Mouse (Mus musculus) erythroblast, embryonic 14.5 days (primary cell): ENCODE measurements around the gene Tlr9. TPM values are rescaled to one million over a fixed set of nuclear protein-coding genes. Genes with fewer than 3 reads are reported as not detected.

ENCODE experiments used
- H3K27me3 ChIP-seq: 2 replicates; pipeline ENCODE4 v1.6.1; 2012; ENCODE audit warnings: inconsistent platforms; ENCODE audit not compliant: control insufficient read depth
- H3K36me3 ChIP-seq: 2 replicates; pipeline ENCODE4 v1.6.1; 2012; ENCODE audit warnings: mild to moderate bottlenecking, inconsistent platforms; ENCODE audit not compliant: control insufficient read depth
- H3K4me1 ChIP-seq: 2 replicates; pipeline ENCODE4 v1.6.1; 2012; ENCODE audit warnings: inconsistent platforms; ENCODE audit not compliant: control insufficient read depth
- H3K4me3 ChIP-seq: replicated peaks from 2 replicates; pipeline ENCODE3; 2012; ENCODE audit warnings: moderate library complexity, mild to moderate bottlenecking, inconsistent platforms
- H3K9me3 ChIP-seq: 2 replicates; pipeline ENCODE4 v1.6.1; 2012; ENCODE audit warnings: low read length, inconsistent platforms, mixed read lengths; ENCODE audit not compliant: control insufficient read depth
- GATA1 ChIP-seq: IDR thresholded peaks from 2 replicates; pipeline ENCODE4 v1.6.1; 2012; ENCODE audit warnings: low read length, inconsistent platforms, mixed read lengths
- TAL1 ChIP-seq: IDR thresholded peaks from 3 replicates; pipeline ENCODE4 v1.6.1; 2012; ENCODE audit warnings: low read length, inconsistent platforms, mixed read lengths
- polyA plus RNA-seq: library from polyadenylated mRNA; stranded (reverse); fragments of >175 nt; gene quantifications from 2 replicates; pipeline ENCODE4 v1.2.3, GENCODE M21; 2012

The Tlr9 gene
- polyA plus RNA-seq, 1 experiment, result 0.01 TPM

GRCm38 (mm10) chr9:106227790-106228429 lies 5.5 kb downstream of the Tlr9 start:
- no peak overlapping the region for H3K4me3 ChIP-seq
- TF ChIP-seq TAL1 (no peak), GATA1 (no peak)
- H3K36me3 ChIP-seq, result peaks cover 2% of the 10 kb centered on the region
- no peaks in the 10 kb centered on the region for H3K9me3 ChIP-seq
- peaks cover 22% of the 10 kb centered on the region for H3K27me3 ChIP-seq
- 0 out of 2 replicates have a peak, but pooled peaks cover 2% of the 10 kb centered on the region for H3K4me1 ChIP-seq

- Histone ChIP-seq H3K36me3 (peaks cover 21% of the 10 kb centered on the region), H3K4me3 (no peak overlapping the region), H3K4me1 (0 out of 2 replicates have a peak, but pooled peaks cover 2% of the 10 kb centered on the region), H3K27me3 (peaks cover 18% of the 10 kb centered on the region), H3K9me3 (no peaks in the 10 kb centered on the region)
- TF ChIP-seq GATA1 (no peak), TAL1 (no peak)
These were observed 7.8 kb downstream of the Tlr9 start for GRCm38 (mm10) chr9:106230051-106230733.

DNA sequence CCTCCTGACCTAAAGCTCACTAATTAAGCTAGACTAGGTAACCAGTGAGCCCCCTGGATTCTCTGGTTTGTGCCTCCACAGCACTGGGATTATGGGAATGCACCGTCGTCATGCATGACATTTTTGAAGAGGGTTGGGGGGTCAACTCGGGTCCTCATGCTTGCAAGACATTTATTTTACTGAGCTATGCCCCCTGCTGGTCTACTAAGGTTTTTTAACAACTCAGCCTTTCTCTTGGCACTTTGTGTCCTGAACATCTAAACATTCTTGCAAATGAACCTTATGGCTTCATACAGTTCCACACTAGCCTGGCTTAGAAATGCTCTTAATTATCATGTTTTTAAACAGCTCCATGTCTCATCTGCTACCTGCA lies 8.3 kb downstream of the Tlr9 start:
- no peaks in the 10 kb centered on the region for H3K9me3 ChIP-seq
- H3K27me3 ChIP-seq, result peaks cover 12% of the 10 kb centered on the region
- H3K36me3 ChIP-seq, result peaks cover 26% of the 10 kb centered on the region
- no peak overlapping the region for H3K4me3 ChIP-seq
- TF ChIP-seq GATA1, result no peak
- TF ChIP-seq TAL1, result no peak
- 0 out of 2 replicates have a peak, but pooled peaks cover 2% of the 10 kb centered on the region for H3K4me1 ChIP-seq

- Histone ChIP-seq H3K4me3 (no peak overlapping the region), H3K27me3 (peaks cover 7% of the 10 kb centered on the region), H3K36me3 (peaks cover 29% of the 10 kb centered on the region), H3K9me3 (no peaks in the 10 kb centered on the region), H3K4me1 (0 out of 2 replicates have a peak, but pooled peaks cover 1% of the 10 kb centered on the region)
- TF ChIP-seq GATA1 (no peak), TAL1 (no peak)
These were observed 8.8 kb downstream of the Tlr9 start for GRCm38 (mm10) chr9:106231220-106231619.

DNA sequence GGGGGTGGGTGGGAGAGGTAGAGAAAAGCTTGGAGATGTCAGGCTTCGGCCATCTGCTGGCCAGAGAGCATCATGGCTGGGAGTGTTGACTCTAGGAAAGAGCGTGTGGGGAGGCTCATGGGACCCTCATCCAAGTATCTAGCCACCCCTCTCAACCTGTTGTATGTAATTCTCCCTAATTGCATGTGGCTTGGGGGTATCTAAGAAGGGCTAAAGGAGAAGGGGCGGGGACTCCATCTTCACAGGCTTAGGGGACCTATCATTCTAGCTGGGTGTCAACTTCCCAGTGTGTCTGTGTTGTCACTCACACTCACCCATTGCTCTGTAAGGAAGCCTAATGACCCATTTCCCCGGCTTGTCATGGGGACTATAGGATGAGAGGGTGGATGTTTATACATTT lies 9.4 kb downstream of the Tlr9 start:
- TF ChIP-seq GATA1 (no peak), TAL1 (no peak)
- Histone ChIP-seq H3K36me3 (peaks cover 35% of the 10 kb centered on the region), H3K4me3 (no peak overlapping the region)

DNA sequence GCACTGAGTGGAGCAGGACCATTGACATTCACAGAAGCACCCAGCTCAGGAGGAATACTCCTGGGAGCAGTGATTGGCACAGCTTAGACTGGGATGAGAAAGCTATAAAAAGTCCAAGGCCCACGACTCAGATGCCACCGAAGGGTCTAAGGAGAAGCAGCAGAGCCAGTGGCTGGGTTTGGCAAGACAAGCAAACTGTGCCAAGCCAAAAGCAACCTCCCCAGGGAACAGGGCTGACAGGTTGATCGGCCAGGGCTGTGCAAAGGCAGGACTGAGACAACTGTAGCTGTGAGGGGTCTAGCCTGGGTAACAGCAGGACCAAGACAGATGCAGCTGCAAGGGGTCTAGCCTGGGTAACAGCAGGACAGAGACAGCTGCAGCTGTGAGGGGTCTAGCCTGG lies 10.6 kb downstream of the Tlr9 start:
- H3K4me3 ChIP-seq, result no peak overlapping the region
- no peaks in the 10 kb centered on the region for H3K27me3 ChIP-seq
- H3K9me3 ChIP-seq, result no peaks in the 10 kb centered on the region
- H3K4me1 ChIP-seq, result no peaks in the 10 kb centered on the region
- H3K36me3 ChIP-seq, result peaks cover 45% of the 10 kb centered on the region
- TF ChIP-seq GATA1 (no peak), TAL1 (no peak)

More for the DNA sequence above, 9.4 kb downstream of the Tlr9 start:
- Histone ChIP-seq H3K9me3 (no peaks in the 10 kb centered on the region), H3K27me3 (peaks cover 3% of the 10 kb centered on the region), H3K4me1 (no peaks in the 10 kb centered on the region)

- Histone ChIP-seq H3K9me3 (no peaks in the 10 kb centered on the region), H3K27me3 (no peaks in the 10 kb centered on the region), H3K4me3 (no peak overlapping the region), H3K4me1 (no peaks in the 10 kb centered on the region), H3K36me3 (peaks cover 55% of the 10 kb centered on the region)
- TF ChIP-seq TAL1 (no peak), GATA1 (no peak)
These were observed 11.6 kb downstream of the Tlr9 start for GRCm38 (mm10) chr9:106233953-106234352.

DNA sequence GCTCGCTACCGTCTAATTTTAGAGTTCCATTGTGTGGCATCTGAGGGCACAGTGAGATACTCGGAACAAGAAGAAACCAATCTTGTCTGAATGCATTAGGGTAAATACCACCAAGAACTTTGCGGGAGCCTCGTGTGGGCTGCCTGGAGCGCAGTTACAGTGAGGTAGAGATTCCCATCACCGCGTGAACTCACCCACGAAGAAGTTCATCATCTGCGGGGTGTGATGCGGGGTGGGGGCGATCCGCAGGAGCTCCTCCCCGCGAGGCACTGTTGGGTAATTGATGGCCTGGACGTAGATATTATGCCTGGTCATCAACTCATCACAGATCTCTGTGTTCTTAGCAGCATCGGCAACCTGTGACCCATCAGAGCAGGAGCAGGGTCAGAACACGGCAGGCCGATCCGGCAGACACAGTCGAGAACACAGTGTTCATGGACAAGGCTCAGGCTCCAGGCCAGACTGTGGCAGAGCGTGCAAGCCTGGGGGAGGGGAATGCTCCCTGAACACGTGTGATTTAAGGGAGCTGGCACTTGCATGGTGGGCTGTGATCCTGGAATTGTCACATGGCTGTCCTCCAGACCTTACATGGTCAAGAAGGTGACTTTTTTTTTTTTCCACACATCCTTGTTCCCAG lies 12.9 kb downstream of the Tlr9 start:
- no peaks in the 10 kb centered on the region for H3K9me3 ChIP-seq
- H3K36me3 ChIP-seq, result peaks cover 66% of the 10 kb centered on the region
- TF ChIP-seq GATA1 (no peak), TAL1 (no peak)
- H3K4me3 ChIP-seq, result no peak overlapping the region
- H3K4me1 ChIP-seq, result no peaks in the 10 kb centered on the region
- H3K27me3 ChIP-seq, result no peaks in the 10 kb centered on the region

DNA sequence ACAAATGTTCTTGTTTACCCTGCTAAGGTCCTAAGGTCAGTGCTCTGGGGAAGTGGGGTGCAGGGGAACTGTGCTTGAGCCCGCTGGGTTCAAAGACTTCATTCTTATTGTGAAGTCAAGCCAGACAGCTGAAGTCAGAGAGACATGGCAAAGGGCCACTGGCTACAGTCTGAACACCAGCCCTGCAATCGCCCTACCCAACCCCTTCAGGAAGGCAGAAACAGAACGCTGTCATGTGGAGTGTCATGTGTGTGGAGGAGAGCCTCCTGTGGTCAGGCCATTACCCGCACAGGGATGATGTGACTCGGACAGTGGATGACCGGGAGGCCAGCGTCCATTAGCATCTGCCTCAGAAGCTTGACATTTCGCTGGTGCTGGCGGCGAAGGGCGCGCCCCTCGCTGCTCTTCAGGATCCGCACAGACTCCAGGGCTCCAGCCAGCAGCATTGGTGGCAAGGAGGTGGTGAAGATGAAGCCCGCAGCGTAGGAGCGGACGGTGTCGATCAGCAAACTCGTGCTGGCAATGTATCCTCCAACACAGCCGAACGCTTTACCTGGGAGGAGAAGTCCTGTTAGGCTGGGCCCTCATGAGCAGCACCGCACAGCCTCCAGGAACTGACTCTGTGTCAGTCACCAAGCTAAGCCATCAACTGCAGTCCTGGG lies 13.9 kb downstream of the Tlr9 start:
- no peaks in the 10 kb centered on the region for H3K4me1 ChIP-seq
- H3K4me3 ChIP-seq, result no peak overlapping the region
- H3K36me3 ChIP-seq, result peaks cover 74% of the 10 kb centered on the region
- H3K27me3 ChIP-seq, result no peaks in the 10 kb centered on the region
- H3K9me3 ChIP-seq, result no peaks in the 10 kb centered on the region
- no peak for TF ChIP-seq GATA1
- no peak for TF ChIP-seq TAL1
